Mouse (Mus musculus) hindbrain, embryonic 12.5 days (tissue): ENCODE measurements around the gene Efcab10. TPM values are rescaled to one million over a fixed set of nuclear protein-coding genes. Genes with fewer than 3 reads are reported as not detected.

Experiments used
- ATAC-seq: fragments of 200-750 bp; cut with Nextera tagmentation; 2 replicates; pipeline ENCODE4 v1.8.0; 2017; ENCODE audit warnings: moderate TSS enrichment; ENCODE audit not compliant: low FRiP score
- H3K27ac ChIP-seq: fragments of 300-500 bp; sonication (generic); 2 replicates; pipeline ENCODE4 v1.5.1; 2016; ENCODE audit warnings: mild to moderate bottlenecking
- H3K27me3 ChIP-seq: fragments of 300-500 bp; sonication (generic); 2 replicates; pipeline ENCODE4 v1.6.1; 2016; ENCODE audit warnings: mild to moderate bottlenecking
- H3K36me3 ChIP-seq: fragments of 300-500 bp; sonication (generic); 2 replicates; pipeline ENCODE4 v1.6.1; 2016; ENCODE audit warnings: mild to moderate bottlenecking
- H3K4me1 ChIP-seq: fragments of 300-500 bp; sonication (generic); 2 replicates; pipeline ENCODE4 v1.6.1; 2016
- H3K4me2 ChIP-seq: fragments of 300-500 bp; sonication (generic); replicated peaks from 2 replicates; pipeline ENCODE4 v1.6.1; 2016; ENCODE audit warnings: mild to moderate bottlenecking
- H3K4me3 ChIP-seq: fragments of 300-500 bp; sonication (generic); 2 replicates; pipeline ENCODE4 v1.5.1; 2016; ENCODE audit warnings: mild to moderate bottlenecking
- H3K9ac ChIP-seq: fragments of 300-500 bp; sonication (generic); 2 replicates; pipeline ENCODE4 v1.6.1; 2016; ENCODE audit warnings: mild to moderate bottlenecking, moderate library complexity
- H3K9me3 ChIP-seq: fragments of 300-500 bp; sonication (generic); replicated peaks from 2 replicates; pipeline ENCODE4 v1.6.1; 2016; ENCODE audit warnings: mild to moderate bottlenecking
- WGBS: fragments of 180-500 bp; shearing (Covaris S2); methylation state at CpG from one replicate; pipeline ENCODE4 v1.1.7; 2016; 5-methylcytosine and 5-hydroxymethylcytosine counted together
- polyA plus RNA-seq: library from polyadenylated mRNA; unstranded; fragments of >200 nt; fragmentation: Nextera tagmentation; extraction: Ambion mirVana; gene quantifications from 2 replicates; pipeline ENCODE4 v1.2.1, GENCODE M21; 2016

The Efcab10 gene
- polyA plus RNA-seq, 1 experiment from 2014 or later = 3.0 TPM

DNA sequence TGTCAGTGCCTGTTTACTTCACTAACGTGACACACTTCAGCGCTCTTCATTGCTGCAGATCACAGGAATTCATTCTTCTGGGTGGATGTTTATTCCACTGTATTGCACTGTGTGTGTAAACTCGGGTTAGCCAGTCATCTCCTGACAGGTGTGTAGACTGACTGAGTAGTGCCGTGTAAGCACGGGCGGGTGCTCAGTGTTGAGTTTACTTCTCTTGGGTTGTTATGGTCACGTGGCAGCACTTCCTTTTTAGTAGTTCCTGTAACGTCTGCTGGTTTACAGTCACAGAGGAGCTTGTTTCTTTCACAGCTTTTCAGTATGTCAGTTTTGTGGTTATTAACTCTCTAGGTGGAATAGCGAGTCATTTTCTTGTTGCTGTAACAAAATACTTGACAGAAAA lies 39.2 kb downstream of the Efcab10 start:
- no peak overlapping the region for H3K9ac ChIP-seq
- H3K4me2 ChIP-seq = no peak overlapping the region
- no peak overlapping the region for H3K27ac ChIP-seq
- peaks cover 6% of the 10 kb centered on the region for H3K4me1 ChIP-seq
- H3K4me3 ChIP-seq = no peak overlapping the region
- 0 out of 2 replicates have a peak, but pooled peaks cover 9% of the 10 kb centered on the region for H3K36me3 ChIP-seq
- 89% methylated on average over 9 of the region's 9 CpGs for WGBS
- H3K27me3 ChIP-seq = no peaks in the 10 kb centered on the region
- ATAC-seq = no peak
- H3K9me3 ChIP-seq = no peaks in the 10 kb centered on the region

DNA sequence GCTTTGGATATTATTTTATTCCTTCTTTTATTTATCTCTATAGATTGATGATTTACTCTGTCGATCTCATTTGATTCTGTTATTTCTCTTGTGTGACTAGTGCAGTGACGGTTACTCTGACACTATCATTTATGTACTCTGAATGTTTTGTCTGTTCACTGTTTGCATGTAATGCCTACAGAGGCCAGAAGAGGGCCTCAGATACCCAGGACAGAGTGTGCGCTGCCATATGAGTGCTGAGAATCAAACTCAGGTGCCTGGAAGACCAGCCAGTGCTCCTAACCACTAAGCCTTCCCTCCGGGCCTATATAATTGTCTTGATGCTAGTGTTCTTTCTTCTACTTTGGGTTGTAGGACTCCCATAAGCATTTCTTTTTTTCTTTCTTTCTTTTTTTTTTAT lies 40.1 kb downstream of the Efcab10 start:
- no peak overlapping the region for H3K4me3 ChIP-seq
- peaks cover 6% of the 10 kb centered on the region for H3K4me1 ChIP-seq
- peaks cover 15% of the 10 kb centered on the region; the same call in 1 of the 2 replicates for H3K36me3 ChIP-seq
- no peak for ATAC-seq
- H3K4me2 ChIP-seq = no peak overlapping the region
- H3K27me3 ChIP-seq = no peaks in the 10 kb centered on the region
- over 99% methylated on average over 4 of the region's 4 CpGs for WGBS
- no peak overlapping the region for H3K9ac ChIP-seq
- H3K27ac ChIP-seq = no peak overlapping the region
- H3K9me3 ChIP-seq = no peaks in the 10 kb centered on the region

Other genes with a start within 250 kb of the Efcab10 start
- 18.4 and 18.5 TPM in 2 replicates for gene Atxn7l1, start 247.2 kb upstream of the Efcab10 start, polyA plus RNA-seq
- 45.6 and 48.1 TPM in 2 replicates for gene Twistnb, start 34.8 kb downstream of the Efcab10 start, polyA plus RNA-seq